Mouse (Mus musculus): ENCODE data around the gene Aldh3b3.

- no peak; the same call in 1 of the 2 replicates for TF ChIP-seq SMC3 (IDR thresholded peaks at IDR 0.05; ENCODE audit: low read depth, low read length)
- TF ChIP-seq ZNF384 (IDR thresholded peaks at IDR 0.05; ENCODE audit: low read depth, low read length) = peak; percentile 95
- peak; percentile 35; the same call in 1 of the 2 replicates for TF ChIP-seq NELFE (IDR thresholded peaks at IDR 0.05; ENCODE audit: low read depth, low read length)
- no peak for TF ChIP-seq E2F4 (IDR thresholded peaks at IDR 0.05; ENCODE audit: insufficient replicate concordance, low read depth, low read length)
- peak; percentile 28 for TF ChIP-seq POLR2A (IDR thresholded peaks at IDR 0.05; ENCODE audit: low read depth, low read length)
- TF ChIP-seq TCF12 (IDR thresholded peaks at IDR 0.05; ENCODE audit: low read depth, low read length) = peak; percentile 98
- TF ChIP-seq CHD1 (IDR thresholded peaks at IDR 0.05; ENCODE audit: low read depth, low read length) = peak; percentile 78; the same call in 1 of the 2 replicates
- no peak; the same call in 1 of the 2 replicates for TF ChIP-seq UBTF (IDR thresholded peaks at IDR 0.05; ENCODE audit: low read depth, low read length)
- no peak for TF ChIP-seq CTCF (conservative IDR thresholded peaks at IDR 0.05 in 1 of 2, IDR thresholded peaks at IDR 0.05 in 1 of 2; ENCODE audit: low read depth in 2 of 2, low read length in 2 of 2)
- peak; percentile 50; the same call in 1 of the 2 replicates for TF ChIP-seq TBP (conservative IDR thresholded peaks at IDR 0.05; ENCODE audit: low read depth, low read length)
- peak; percentile 61 for TF ChIP-seq HCFC1 (IDR thresholded peaks at IDR 0.05; ENCODE audit: low read depth, low read length)
Measured at GRCm38 (mm10) chr19:3935896-3936850, 22.3 kb upstream of the Aldh3b3 start.
